Mouse (Mus musculus) ES-Bruce4 (cell line): ENCODE data around the gene Apoa4.

Experiments
- CTCF ChIP-seq: IDR thresholded peaks from one replicate; pipeline ENCODE4 v1.8.1; 2011; ENCODE audit warnings: low read depth, low read length
- EP300 ChIP-seq: IDR thresholded peaks from 2 replicates; pipeline ENCODE4 v1.6.1; 2011; ENCODE audit warnings: low read depth, low read length; ENCODE audit not compliant: insufficient read depth
- POLR2A ChIP-seq: IDR thresholded peaks from one replicate; pipeline ENCODE4 v1.8.1; 2011; ENCODE audit warnings: low read length; ENCODE audit not compliant: insufficient read depth

DNA sequence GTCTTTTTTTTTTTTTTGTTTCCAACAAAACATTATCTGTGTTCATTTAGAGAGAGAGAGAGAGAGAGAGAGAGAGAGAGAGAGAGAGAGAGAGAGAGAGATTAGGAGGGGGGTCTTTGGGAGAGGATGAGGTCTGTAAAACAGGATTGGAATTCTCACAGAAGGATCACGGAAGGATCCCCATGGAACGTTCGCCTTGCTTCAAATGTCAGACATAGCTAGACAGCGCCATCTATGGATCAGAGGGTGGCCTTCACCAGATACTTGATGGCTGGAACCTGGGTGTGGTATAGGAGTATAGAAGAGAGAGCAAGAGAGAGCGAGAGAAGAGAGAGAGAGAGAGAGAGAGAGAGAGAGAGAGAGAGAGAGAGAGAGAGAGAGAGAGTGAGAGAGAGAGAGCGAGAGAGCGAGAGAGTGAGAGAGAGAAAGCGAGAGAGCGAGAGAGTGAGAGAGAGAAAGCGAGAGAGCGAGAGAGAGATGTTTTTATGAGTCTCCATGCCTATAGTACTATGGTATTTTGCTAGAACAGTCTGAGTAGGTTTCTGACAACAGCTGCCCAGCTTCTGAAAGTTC lies 6.3 kb downstream of the Apoa4 start:
- TF ChIP-seq POLR2A = no peak
- TF ChIP-seq CTCF = peak; percentile 54
- no peak for TF ChIP-seq EP300
